Mouse (Mus musculus): ENCODE data around the gene Pam. TPM values are rescaled to one million over a fixed set of nuclear protein-coding genes. Genes with fewer than 3 reads are reported as not detected.

The Pam gene
- total RNA-seq (2021), result 10 to 100 TPM; 61.1 to 72.7 TPM
- long read RNA-seq, experiment 1, full-length matches to known transcripts, result 2 of 21 reads
- long read RNA-seq, experiment 1, partial matches to known transcripts, result 8 of 21 reads
- long read RNA-seq, experiment 1, other reads (novel, unspliced or antisense), result 11 of 21 reads
- long read RNA-seq, experiment 2, full-length matches to known transcripts, result 5 of 27 reads
- long read RNA-seq, experiment 2, partial matches to known transcripts, result 8 of 27 reads
- long read RNA-seq, experiment 2, other reads (novel, unspliced or antisense), result 14 of 27 reads

DNA sequence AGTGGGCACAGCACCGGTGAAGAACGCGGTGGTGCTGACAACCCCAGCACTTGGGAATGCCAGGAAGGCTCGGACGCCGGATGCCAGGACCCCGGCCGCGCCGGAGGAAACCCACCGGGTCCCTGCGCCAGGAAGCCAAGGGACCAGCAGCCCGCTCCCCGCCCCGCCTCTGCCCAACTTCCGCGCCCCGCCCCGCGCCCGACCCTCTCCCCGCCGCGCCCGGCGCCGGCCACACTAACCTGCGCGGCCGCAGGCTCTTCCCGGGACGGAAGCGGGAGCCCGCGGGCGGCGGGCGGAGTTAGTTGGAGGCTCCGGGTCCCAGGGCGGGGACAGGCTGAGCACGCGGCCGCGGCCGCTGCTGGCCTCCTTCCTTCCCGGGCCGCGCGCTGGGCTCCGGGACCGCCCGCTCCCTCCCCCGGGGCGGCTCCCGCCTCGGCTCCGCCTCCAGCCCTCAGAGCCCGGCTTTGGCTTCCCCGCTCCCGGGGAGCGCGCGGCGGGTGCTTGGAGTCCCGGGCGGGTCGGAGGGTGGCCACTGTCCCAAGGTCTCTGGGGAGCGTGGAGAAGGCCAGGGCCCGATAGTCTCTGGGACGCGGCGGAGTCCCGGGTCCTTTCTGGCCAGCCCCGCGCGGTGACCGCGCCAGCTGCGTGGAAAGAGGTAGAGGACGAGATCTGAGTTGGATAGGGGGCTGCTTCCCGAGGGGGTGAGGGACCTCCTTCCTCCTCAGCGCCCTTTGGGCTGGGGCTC, at the start of gene Pam:
Pam (minus strand) TSS at position 401 of the 745 bp plus-strand sequence.
- intact Hi-C loops (cut with DNase I; ENCODE audit: low total_unique reads), result no loop called here
- DNase-seq, result peak; percentile 88

GRCm38 (mm10) chr1:98144845-98145244, 49.4 kb upstream of the Pam start:
- DNase-seq, result no peak
- intact Hi-C loops (cut with DNase I; ENCODE audit: low total_unique reads), result no loop called here

DNA sequence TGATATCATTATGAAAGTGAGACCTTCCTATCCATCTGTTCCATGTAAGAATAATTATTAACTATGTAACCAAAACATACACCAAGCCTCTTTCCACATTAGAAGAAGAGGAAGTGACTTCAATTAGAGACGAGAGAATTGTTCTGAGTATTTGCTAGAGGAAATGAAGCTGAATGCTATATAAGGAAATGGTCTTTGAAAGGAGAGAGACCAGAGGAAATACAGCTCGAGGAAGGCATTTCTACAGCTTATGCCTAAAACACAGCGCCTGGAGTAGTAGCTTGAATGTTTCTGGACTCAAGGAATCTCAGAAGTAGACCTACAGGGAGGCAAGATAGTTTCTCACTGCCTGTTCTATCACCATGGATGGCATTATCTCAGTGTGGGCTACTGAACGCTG, 35.8 kb upstream of the Pam start:
- intact Hi-C loops (cut with DNase I; ENCODE audit: low total_unique reads), result no loop called here

DNA sequence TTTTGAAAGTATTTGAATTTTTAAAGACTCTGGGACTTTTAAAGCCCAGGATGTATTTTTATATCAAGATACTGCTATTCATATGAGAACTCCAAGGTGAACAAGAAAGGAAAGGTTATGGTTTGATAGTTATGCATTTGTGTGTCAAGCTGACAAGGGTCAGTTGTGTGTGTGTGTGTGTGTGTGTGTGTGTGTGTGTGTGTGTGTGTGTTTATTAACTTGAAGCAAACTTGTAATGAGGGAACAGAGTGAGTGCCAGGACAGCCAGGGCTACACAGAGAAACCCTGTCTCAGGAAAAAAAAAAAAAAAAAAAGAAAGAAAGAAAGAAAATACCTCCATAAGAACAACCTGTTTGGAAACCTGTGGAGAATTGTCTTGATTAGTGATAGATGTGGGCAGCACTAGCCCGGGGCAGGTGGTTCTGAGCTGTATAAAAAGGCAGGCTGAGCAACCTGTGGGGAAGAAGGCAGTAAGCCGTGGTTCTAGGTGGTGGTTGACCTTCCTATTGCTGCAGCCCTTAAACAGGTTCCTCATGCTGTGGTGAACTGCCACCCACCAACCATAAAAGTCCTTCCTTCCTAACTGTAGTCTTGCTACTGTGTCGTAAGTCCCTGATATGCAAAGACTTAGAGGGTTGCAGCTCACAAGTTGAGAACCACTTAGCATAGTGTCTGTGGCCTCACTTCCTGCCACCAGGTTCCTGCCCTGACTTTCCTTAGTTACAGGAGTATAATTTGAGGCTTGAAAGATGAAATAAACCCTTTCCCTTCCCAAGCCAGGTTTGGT, 34.3 kb upstream of the Pam start:
- intact Hi-C loops (cut with DNase I; ENCODE audit: low total_unique reads), result no loop called here
- no peak for DNase-seq

More for the DNA sequence above, 35.8 kb upstream of the Pam start:
- no peak for DNase-seq

- intact Hi-C loops (cut with DNase I; ENCODE audit: low total_unique reads), result no loop called here
- DNase-seq, result no peak
Measured at GRCm38 (mm10) chr1:98129111-98129510, 33.7 kb upstream of the Pam start.

GRCm38 (mm10) chr1:98128338-98129096, 33.1 kb upstream of the Pam start:
- no peak for DNase-seq
- intact Hi-C loops (cut with DNase I; ENCODE audit: low total_unique reads), result no loop called here

DNA sequence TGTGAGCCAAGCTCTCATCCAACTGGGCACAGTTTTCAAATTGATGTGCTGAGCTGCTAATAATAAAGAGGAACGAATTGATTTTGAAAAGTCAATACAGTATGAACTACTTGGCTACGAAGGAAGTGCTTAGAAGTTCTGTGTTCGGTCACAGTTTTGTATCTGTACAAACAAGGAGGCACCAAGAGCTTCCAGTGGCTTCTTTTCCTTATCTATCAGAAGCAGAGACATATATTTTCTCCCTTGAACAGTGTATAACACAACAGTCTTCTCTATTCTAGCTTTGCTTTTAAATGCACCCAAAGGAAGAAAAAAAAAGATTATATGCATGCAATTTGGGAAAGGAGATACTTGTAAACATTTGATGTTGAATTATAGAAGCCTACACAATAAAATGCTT, 30.8 kb upstream of the Pam start:
- DNase-seq, result no peak
- intact Hi-C loops (cut with DNase I; ENCODE audit: low total_unique reads), result no loop called here

DNA sequence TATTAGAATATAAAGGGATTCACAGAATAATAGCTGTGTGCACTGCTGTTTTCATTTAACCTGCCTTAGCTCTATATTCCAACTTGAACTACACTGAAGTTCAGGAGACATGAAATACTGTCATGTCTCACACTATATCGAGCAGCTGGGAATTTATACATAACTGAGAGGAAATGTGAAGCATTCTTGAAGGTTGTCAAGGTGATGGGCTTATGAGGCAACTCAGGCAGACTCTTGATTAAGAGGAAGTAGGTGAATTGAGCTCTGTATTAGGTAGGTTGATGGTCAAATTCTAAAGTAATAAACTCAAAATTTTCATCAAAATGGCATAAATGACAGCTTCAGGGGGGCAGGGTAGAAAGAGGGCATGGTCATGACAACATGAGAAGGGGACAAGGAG, 29.3 kb upstream of the Pam start:
- no peak for DNase-seq
- intact Hi-C loops (cut with DNase I; ENCODE audit: low total_unique reads), result no loop called here

GRCm38 (mm10) chr1:98119595-98119994, 24.1 kb upstream of the Pam start:
- DNase-seq, result no peak
- intact Hi-C loops (cut with DNase I; ENCODE audit: low total_unique reads), result no loop called here

DNA sequence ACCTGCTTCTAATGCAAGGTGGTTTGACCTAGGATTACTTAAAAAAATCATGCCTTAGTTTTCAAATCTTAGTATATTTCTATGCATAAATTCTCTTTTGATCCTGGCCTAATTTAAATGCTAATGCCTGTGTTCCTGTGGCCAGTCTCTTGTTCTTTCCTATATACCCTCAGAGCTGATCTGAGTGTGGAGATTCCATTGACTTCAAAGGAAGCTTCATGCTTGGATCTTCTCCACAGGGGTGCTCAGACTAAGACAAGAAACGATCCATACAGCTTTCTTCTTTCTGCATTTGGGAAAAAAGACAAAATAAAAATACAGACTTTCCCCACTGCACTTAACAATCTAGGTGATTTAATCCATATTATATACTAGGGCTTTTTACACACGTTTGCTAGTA, 12.2 kb upstream of the Pam start:
- intact Hi-C loops (cut with DNase I; ENCODE audit: low total_unique reads), result no loop called here
- DNase-seq, result no peak

DNA sequence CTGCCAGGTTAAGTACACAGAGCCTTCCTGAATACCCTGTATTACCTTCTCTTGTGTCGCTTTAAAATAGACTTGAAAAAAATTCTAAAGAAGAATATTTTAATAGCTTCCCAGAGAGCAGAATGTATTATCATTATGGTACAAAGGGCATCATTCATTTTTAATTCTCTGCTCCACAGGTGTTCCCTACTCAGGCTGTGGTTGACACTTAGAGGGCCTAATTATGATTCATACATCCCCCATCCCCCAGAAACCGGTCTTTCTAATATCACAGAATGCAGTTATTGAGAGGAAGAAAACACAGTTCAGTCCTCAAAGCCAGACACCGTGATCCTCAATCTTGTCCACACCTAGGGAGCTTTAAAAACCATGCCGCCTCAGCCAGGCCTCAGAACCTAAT, 4.0 kb upstream of the Pam start:
- DNase-seq, result no peak
- intact Hi-C loops (cut with DNase I; ENCODE audit: low total_unique reads), result no loop called here

GRCm38 (mm10) chr1:98097957-98098729, 2.7 kb upstream of the Pam start:
- no peak for DNase-seq
- intact Hi-C loops (cut with DNase I; ENCODE audit: low total_unique reads), result no loop called here

GRCm38 (mm10) chr1:98096396-98096935, 1.0 kb upstream of the Pam start:
- intact Hi-C loops (cut with DNase I; ENCODE audit: low total_unique reads), result no loop called here
- DNase-seq, result no peak

GRCm38 (mm10) chr1:98095991-98096330, 515 bp upstream of the Pam start:
- intact Hi-C loops (cut with DNase I; ENCODE audit: low total_unique reads), result no loop called here

DNA sequence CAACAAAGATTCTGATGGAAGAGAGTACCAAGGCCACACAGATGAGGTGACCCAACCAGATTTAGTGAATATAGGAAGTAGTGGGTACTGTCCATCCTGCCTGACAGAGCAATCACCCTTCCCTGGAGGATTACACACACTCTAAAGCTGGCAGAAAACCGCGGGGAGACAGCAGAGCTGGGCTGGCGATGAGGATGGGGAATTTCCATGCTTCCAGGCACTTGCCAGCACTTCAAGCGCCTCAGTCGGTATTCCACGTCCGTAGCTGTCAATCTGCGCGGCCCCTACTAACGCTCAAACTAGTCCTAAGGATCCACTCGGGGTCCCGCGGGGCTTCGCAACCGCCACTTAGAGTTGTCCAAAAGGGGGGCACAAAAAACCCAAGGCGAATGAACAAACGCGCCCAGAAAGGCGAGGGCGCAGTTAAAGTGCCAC, 618 bp downstream of the Pam start:
- intact Hi-C loops (cut with DNase I; ENCODE audit: low total_unique reads), result no loop called here
- peak; percentile 36 for DNase-seq

More at GRCm38 (mm10) chr1:98095991-98096330, 515 bp upstream of the Pam start:
- no peak for DNase-seq

- intact Hi-C loops (cut with DNase I; ENCODE audit: low total_unique reads), result no loop called here
- no peak for DNase-seq
Measured at GRCm38 (mm10) chr1:98089336-98089975, 6.0 kb downstream of the Pam start.

DNA sequence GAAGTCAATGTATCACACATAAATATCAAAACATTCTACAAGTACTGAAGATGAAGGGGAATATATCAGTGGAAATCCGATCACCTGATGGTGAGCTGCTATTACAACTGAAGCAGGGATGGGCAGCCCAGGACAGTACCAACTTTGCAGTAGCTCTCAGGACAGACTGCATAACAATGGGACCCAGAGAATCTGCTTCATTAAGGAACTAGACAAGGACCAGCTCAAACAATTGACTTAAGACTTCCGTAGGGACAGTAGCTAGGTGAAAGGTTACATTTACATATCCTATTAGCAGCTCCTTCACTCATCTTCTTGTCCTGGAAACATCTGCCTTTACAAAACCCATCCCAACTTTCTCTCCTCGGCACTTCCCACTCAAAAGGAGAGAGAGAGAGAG, 9.0 kb downstream of the Pam start:
- DNase-seq, result no peak
- intact Hi-C loops (cut with DNase I; ENCODE audit: low total_unique reads), result no loop called here

- DNase-seq, result no peak
- intact Hi-C loops (cut with DNase I; ENCODE audit: low total_unique reads), result no loop called here
Measured at GRCm38 (mm10) chr1:98084596-98085274, 10.7 kb downstream of the Pam start.

Measured in gastrocnemius, postnatal 14 days (tissue).